Mouse (Mus musculus) lung, postnatal 10 days (tissue): ENCODE data around the gene AI413582.

Experiments
- DNase-seq: peaks from one replicate; pipeline ENCODE4 v3.0.0; 2021

AI413582 gene

GRCm38 (mm10) chr17:27513916-27514762 is 51.4 kb downstream of the AI413582 start:
- DNase-seq, result no peak
